Mouse (Mus musculus): ENCODE data around the gene Ear6.
"Not testable (repeated sequence)": the region's sequence is repeated elsewhere in the genome, so short reads cannot be mapped to it uniquely, and the experiment has no call there.

Ear6 gene

GRCm38 (mm10) chr14:51853399-51853798, at the start of gene Ear6:
Gene Ear6 (plus strand): TSS chr14:51853699.
- DNase-seq (ENCODE audit: low read depth, low spot score): no peak

- no peak for DNase-seq (ENCODE audit: low read depth, low spot score)
Observed at GRCm38 (mm10) chr14:51826625-51827024, 26.9 kb upstream of the Ear6 start.

- not testable (repeated sequence) for DNase-seq (ENCODE audit: low read depth, low spot score)
Observed at GRCm38 (mm10) chr14:51827842-51828241, 25.7 kb upstream of the Ear6 start.

GRCm38 (mm10) chr14:51829188-51829587, 24.3 kb upstream of the Ear6 start:
- DNase-seq (ENCODE audit: low read depth, low spot score): no peak

- not testable (repeated sequence) for DNase-seq (ENCODE audit: low read depth, low spot score)
Observed at GRCm38 (mm10) chr14:51838480-51838879, 15.0 kb upstream of the Ear6 start.

- no peak for DNase-seq (ENCODE audit: low read depth, low spot score)
Observed at GRCm38 (mm10) chr14:51842250-51842649, 11.2 kb upstream of the Ear6 start.

GRCm38 (mm10) chr14:51842781-51843180, 10.7 kb upstream of the Ear6 start:
- DNase-seq (ENCODE audit: low read depth, low spot score): no peak

GRCm38 (mm10) chr14:51843882-51844281, 9.6 kb upstream of the Ear6 start:
- DNase-seq (ENCODE audit: low read depth, low spot score): no peak

- no peak for DNase-seq (ENCODE audit: low read depth, low spot score)
Observed at GRCm38 (mm10) chr14:51846566-51846965, 6.9 kb upstream of the Ear6 start.

GRCm38 (mm10) chr14:51851006-51851405, 2.5 kb upstream of the Ear6 start:
- DNase-seq (ENCODE audit: low read depth, low spot score): not testable (repeated sequence)

GRCm38 (mm10) chr14:51855280-51855679, 1.8 kb downstream of the Ear6 start:
- DNase-seq (ENCODE audit: low read depth, low spot score): not testable (repeated sequence)

GRCm38 (mm10) chr14:51863603-51864002, 10.1 kb downstream of the Ear6 start:
- not testable (repeated sequence) for DNase-seq (ENCODE audit: low read depth, low spot score)

GRCm38 (mm10) chr14:51870756-51871155, 17.3 kb downstream of the Ear6 start:
- no peak for DNase-seq (ENCODE audit: low read depth, low spot score)

GRCm38 (mm10) chr14:51871741-51872140, 18.2 kb downstream of the Ear6 start:
- DNase-seq (ENCODE audit: low read depth, low spot score): no peak

GRCm38 (mm10) chr14:51877517-51877916, 24.0 kb downstream of the Ear6 start:
- no peak for DNase-seq (ENCODE audit: low read depth, low spot score)

GRCm38 (mm10) chr14:51883527-51884030, 30.1 kb downstream of the Ear6 start:
- DNase-seq (ENCODE audit: low read depth, low spot score): peak; percentile 74

GRCm38 (mm10) chr14:51884031-51884544, 30.6 kb downstream of the Ear6 start:
- DNase-seq (ENCODE audit: low read depth, low spot score): no peak

GRCm38 (mm10) chr14:51884598-51885331, 31.3 kb downstream of the Ear6 start, which contains the start of gene Mettl17:
Gene Mettl17 (plus strand): TSS chr14:51884842.
- DNase-seq (ENCODE audit: low read depth, low spot score): peak; percentile 99

GRCm38 (mm10) chr14:51886051-51886450, 32.6 kb downstream of the Ear6 start:
- DNase-seq (ENCODE audit: low read depth, low spot score): no peak

GRCm38 (mm10) chr14:51889833-51890232, 36.3 kb downstream of the Ear6 start:
- no peak for DNase-seq (ENCODE audit: low read depth, low spot score)

GRCm38 (mm10) chr14:51892191-51892939, 38.9 kb downstream of the Ear6 start, which contains the start of gene Slc39a2:
Gene Slc39a2 (plus strand): TSS chr14:51892889.
- no peak for DNase-seq (ENCODE audit: low read depth, low spot score)

- DNase-seq (ENCODE audit: low read depth, low spot score): no peak
Observed at GRCm38 (mm10) chr14:51893094-51893794, 39.7 kb downstream of the Ear6 start.
